Mouse (Mus musculus) E14TG2a.4 (cell line): ENCODE data around the gene U2af1l4.

Experiments
- H3K27me3 ChIP-seq: 2 replicates; pipeline ENCODE4 v1.6.1; 2014; ENCODE audit warnings: low read length, control low read depth; ENCODE audit not compliant: insufficient read depth
- H3K36me3 ChIP-seq: 2 replicates; pipeline ENCODE4 v1.6.1; 2014; ENCODE audit warnings: low read length, control low read depth; ENCODE audit not compliant: insufficient read depth
- H3K4me1 ChIP-seq: replicated peaks from 2 replicates; pipeline ENCODE4 v1.6.1; 2014; ENCODE audit warnings: low read depth, low read length, control low read depth
- H3K4me3 ChIP-seq: replicated peaks from 2 replicates; pipeline ENCODE4 v1.5.1; 2014; ENCODE audit warnings: mild to moderate bottlenecking, low read length
- H3K9me3 ChIP-seq: 2 replicates; pipeline ENCODE4 v1.6.1; 2014; ENCODE audit warnings: low read length, control low read depth
- CTCF ChIP-seq: conservative IDR thresholded peaks from 2 replicates; pipeline ENCODE4 v1.5.1; 2014; ENCODE audit warnings: low read length
- NANOG ChIP-seq: IDR thresholded peaks from 2 replicates; pipeline ENCODE4 v1.6.1; 2014; ENCODE audit warnings: borderline replicate concordance, low read length, mixed read lengths
- POU5F1 ChIP-seq: IDR thresholded peaks from 2 replicates; pipeline ENCODE4 v1.6.1; 2014; ENCODE audit warnings: low read length, borderline replicate concordance

The U2af1l4 gene

GRCm38 (mm10) chr7:30557901-30558514 is 5.1 kb upstream of the U2af1l4 start:
- Histone ChIP-seq H3K4me1 (peaks cover 80% of the 10 kb centered on the region), H3K36me3 (peaks cover 43% of the 10 kb centered on the region), H3K27me3 (no peaks in the 10 kb centered on the region), H3K4me3 (peak overlapping the region; percentile 90), H3K9me3 (no peaks in the 10 kb centered on the region)
- TF ChIP-seq NANOG (no peak), CTCF (no peak), POU5F1 (no peak)

GRCm38 (mm10) chr7:30558656-30559442 is 4.3 kb upstream of the U2af1l4 start:
- H3K4me1 ChIP-seq: peaks cover 73% of the 10 kb centered on the region
- TF ChIP-seq NANOG (no peak), CTCF (no peak), POU5F1 (no peak)
- peak overlapping the region; percentile 90 for H3K4me3 ChIP-seq
- H3K27me3 ChIP-seq: no peaks in the 10 kb centered on the region
- peaks cover 43% of the 10 kb centered on the region for H3K36me3 ChIP-seq
- H3K9me3 ChIP-seq: no peaks in the 10 kb centered on the region

- TF ChIP-seq NANOG: no peak
- TF ChIP-seq POU5F1: no peak
- no peak for TF ChIP-seq CTCF
- Histone ChIP-seq H3K9me3 (no peaks in the 10 kb centered on the region), H3K36me3 (peaks cover 44% of the 10 kb centered on the region), H3K4me3 (peak within 1 kb of the TSS; percentile 90), H3K27me3 (no peaks in the 10 kb centered on the region), H3K4me1 (peaks cover 73% of the 10 kb centered on the region)
Measured at GRCm38 (mm10) chr7:30559443-30559954, 3.6 kb upstream of the U2af1l4 start, which contains the start of gene Lin37. Gene Lin37 (minus strand): TSS chr7:30559838.

GRCm38 (mm10) chr7:30560296-30560695 is 2.8 kb upstream of the U2af1l4 start:
- Histone ChIP-seq H3K4me3 (no peak overlapping the region), H3K27me3 (no peaks in the 10 kb centered on the region), H3K36me3 (peaks cover 44% of the 10 kb centered on the region), H3K9me3 (no peaks in the 10 kb centered on the region), H3K4me1 (peaks cover 74% of the 10 kb centered on the region)
- TF ChIP-seq POU5F1 (no peak), CTCF (no peak), NANOG (no peak)

GRCm38 (mm10) chr7:30562526-30563116 is 480 bp upstream of the U2af1l4 start:
- peak overlapping the region; percentile 98 for H3K4me3 ChIP-seq
- no peaks in the 10 kb centered on the region for H3K27me3 ChIP-seq
- peaks cover 75% of the 10 kb centered on the region for H3K4me1 ChIP-seq
- H3K9me3 ChIP-seq: no peaks in the 10 kb centered on the region
- no peak for TF ChIP-seq CTCF
- no peak for TF ChIP-seq POU5F1
- no peak for TF ChIP-seq NANOG
- peaks cover 43% of the 10 kb centered on the region for H3K36me3 ChIP-seq

GRCm38 (mm10) chr7:30563906-30564280 is 792 bp downstream of the U2af1l4 start:
- H3K36me3 ChIP-seq: peaks cover 51% of the 10 kb centered on the region
- TF ChIP-seq POU5F1 (no peak), NANOG (no peak), CTCF (no peak)
- H3K27me3 ChIP-seq: no peaks in the 10 kb centered on the region
- H3K4me1 ChIP-seq: peaks cover 68% of the 10 kb centered on the region
- H3K9me3 ChIP-seq: no peaks in the 10 kb centered on the region
- peak overlapping the region; percentile 98 for H3K4me3 ChIP-seq

GRCm38 (mm10) chr7:30564970-30565571 is 2.0 kb downstream of the U2af1l4 start, which contains the start of gene Igflr1:
Gene Igflr1 (plus strand): TSS chr7:30565427.
- TF ChIP-seq CTCF: no peak
- Histone ChIP-seq H3K9me3 (no peaks in the 10 kb centered on the region), H3K4me3 (peak within 1 kb of the TSS; percentile 98), H3K36me3 (peaks cover 63% of the 10 kb centered on the region), H3K27me3 (no peaks in the 10 kb centered on the region), H3K4me1 (peaks cover 63% of the 10 kb centered on the region)

GRCm38 (mm10) chr7:30566033-30566432 is 2.9 kb downstream of the U2af1l4 start:
- Histone ChIP-seq H3K4me1 (peaks cover 59% of the 10 kb centered on the region), H3K27me3 (no peaks in the 10 kb centered on the region), H3K36me3 (peaks cover 72% of the 10 kb centered on the region), H3K4me3 (peak overlapping the region; percentile 53; the same call in 1 of the 2 replicates), H3K9me3 (no peaks in the 10 kb centered on the region)
- no peak for TF ChIP-seq CTCF
- no peak for TF ChIP-seq NANOG
- TF ChIP-seq POU5F1: no peak
